Mouse (Mus musculus): ENCODE measurements at regions not wholly inside any gene's neighbourhood (a gene's known extent, or its start where the extent isn't known, plus 50 kb on each side); places are given as distances from the start of the nearest gene placed in this dataset.

DNA sequence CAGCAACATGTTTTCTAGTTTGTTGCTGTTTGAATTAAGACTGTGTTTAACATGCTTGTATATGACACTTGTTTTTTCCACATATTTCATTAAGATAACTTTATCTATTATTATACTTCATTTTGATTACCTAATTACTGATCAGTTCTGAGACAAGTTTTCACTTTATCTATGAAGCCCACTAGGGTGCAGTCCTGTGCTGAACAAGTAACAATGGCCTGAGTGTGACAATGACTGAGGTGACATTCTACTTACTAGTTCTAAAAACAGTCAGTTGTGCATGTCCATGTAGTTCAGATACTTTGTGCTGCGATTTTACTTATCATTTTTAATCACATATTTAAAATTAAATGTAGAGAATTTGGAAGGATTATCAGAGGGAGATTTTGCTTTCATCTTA lies 1795.2 kb upstream of the Gm37988 start:
- DNase-seq: no peak

DNA sequence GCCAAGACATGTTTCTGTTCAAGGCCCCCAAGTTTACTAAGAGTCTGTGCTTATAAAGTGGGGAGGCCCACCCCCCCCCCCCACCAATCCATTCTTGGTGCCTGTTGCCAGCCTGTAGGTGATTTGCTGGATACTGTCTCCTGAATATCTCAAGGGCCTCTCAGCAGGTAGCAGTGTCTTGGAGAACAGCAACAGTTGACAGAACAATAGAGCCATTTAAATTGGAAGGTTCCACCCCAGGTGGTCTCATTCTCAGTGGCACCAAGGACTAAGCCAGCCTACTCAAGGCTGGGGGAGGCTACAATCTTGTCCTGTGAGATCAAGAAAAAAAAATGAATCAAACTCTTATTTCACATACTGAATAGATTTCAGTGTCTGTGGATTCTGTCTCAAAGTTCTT lies 1744.9 kb upstream of the Gm37988 start:
- DNase-seq: no peak

GRCm38 (mm10) chr1:3094375-3094774 lies 1713.3 kb upstream of the Gm37988 start:
- no peak for DNase-seq

GRCm38 (mm10) chr1:3094910-3095309 lies 1712.8 kb upstream of the Gm37988 start:
- no peak for DNase-seq

DNA sequence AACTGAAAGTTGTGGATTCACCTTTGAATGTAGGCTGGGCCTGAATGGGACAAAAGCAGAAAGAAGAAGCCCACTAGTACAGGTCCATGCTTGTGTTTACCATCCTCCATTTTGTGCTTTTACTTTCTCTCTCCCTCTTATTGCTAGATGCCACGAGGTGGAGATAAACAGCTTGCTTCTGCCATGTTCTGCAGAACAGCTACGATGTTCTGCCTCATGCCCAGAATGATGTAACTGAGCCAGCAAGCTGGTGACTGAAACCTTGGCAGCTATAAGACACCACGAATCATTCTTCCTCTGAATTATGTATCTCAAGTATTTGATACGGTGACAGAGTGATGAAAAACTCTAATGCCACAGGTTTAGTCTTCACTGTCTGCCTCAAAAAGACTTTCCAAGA lies 1694.1 kb upstream of the Gm37988 start:
- no peak for DNase-seq

- DNase-seq: no peak
These were observed 1687.9 kb upstream of the Gm37988 start for GRCm38 (mm10) chr1:3119498-3120391.

DNA sequence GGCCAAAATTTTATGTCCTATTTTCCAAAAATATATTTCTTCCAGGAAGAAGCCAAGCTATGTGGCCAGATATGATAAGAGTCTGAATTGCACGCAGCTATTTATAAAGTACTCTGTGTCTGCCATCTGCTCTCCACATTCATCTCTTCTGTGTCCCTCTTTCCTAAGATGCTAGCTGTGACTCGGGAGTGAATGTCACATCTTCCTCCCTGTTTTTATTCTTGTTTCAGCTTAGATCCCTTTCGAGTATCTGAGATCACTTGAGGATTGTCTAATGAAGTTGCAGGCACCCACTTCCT lies 1687.4 kb upstream of the Gm37988 start:
- no peak for DNase-seq

DNA sequence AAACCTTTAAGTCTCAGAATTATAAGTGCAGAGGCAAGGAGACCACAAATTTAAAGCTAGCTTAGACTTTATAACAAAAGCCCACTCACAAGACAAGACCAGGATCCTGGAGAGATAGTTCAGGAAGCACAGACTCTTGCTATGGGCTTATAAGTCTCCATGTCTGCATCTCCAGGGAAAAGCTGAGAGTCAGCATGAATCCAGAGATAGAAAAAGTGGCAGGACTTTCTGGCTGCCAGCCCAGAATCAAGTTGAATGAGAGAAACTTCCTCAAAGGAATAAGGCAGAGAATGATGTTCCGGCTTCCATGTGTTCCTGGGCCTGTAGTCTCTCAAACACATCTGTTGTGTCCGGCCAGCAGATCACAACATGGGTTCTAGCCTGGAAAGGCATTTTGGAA lies 1686.4 kb upstream of the Gm37988 start:
- peak; percentile 13 for DNase-seq

DNA sequence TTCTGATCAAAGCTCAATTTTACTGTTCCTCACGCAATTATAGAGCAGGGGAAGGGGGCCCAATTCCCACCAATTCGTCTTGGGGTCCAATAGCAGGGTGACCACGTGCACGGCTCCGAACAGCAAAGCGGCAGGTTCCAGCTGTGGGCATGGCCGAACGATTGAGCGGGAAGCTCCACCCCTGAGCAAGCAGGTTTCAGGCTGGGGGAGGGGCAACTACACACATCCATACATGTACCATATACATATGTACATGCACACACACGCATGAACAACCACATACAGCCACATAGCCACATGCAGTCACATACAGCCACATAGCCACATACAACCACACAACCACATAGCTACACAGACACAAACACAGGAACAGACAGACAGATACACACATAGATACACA lies 1685.9 kb upstream of the Gm37988 start:
- DNase-seq: no peak
